Mouse (Mus musculus) limb, embryonic 14.5 days (tissue): ENCODE results near the gene Ppp1r32. TPM values are rescaled to one million over a fixed set of nuclear protein-coding genes. Genes with fewer than 3 reads are reported as not detected.
A peak's percentile ranks its signal among the peaks of the same experiment; 100 is the strongest.

ENCODE experiments used
- ATAC-seq: fragments of 200-750 bp; cut with Nextera tagmentation; 2 replicates; pipeline ENCODE4 v1.8.0; 2017; ENCODE audit warnings: low read depth, moderate number of reproducible peaks, moderate TSS enrichment; ENCODE audit not compliant: low FRiP score
- DNase-seq: peaks from one replicate; pipeline ENCODE4 v3.0.0-alpha.2; 2015; ENCODE audit warnings: low spot score
- H3K27ac ChIP-seq: fragments of 300-500 bp; sonication (generic); replicated peaks from 2 replicates; pipeline ENCODE4 v1.5.1; 2014; ENCODE audit warnings: low read depth, mild to moderate bottlenecking, low read length, moderate library complexity, mixed read lengths
- H3K27me3 ChIP-seq: fragments of 300-500 bp; sonication (generic); 2 replicates; pipeline ENCODE4 v1.6.1; 2014; ENCODE audit warnings: low read length, mixed read lengths; ENCODE audit not compliant: control insufficient read depth, insufficient read depth
- H3K36me3 ChIP-seq: fragments of 300-500 bp; sonication (generic); 2 replicates; pipeline ENCODE4 v1.6.1; 2014; ENCODE audit warnings: mild to moderate bottlenecking, low read length, moderate library complexity, mixed read lengths; ENCODE audit not compliant: control insufficient read depth, insufficient read depth
- H3K4me1 ChIP-seq: fragments of 300-500 bp; sonication (generic); 2 replicates; pipeline ENCODE4 v1.6.1; 2014; ENCODE audit warnings: antibody characterized with exemption, low read length, mixed read lengths; ENCODE audit not compliant: control insufficient read depth, insufficient read depth
- H3K4me2 ChIP-seq: fragments of 300-500 bp; sonication (generic); replicated peaks from 2 replicates; pipeline ENCODE4 v1.6.1; 2014; ENCODE audit warnings: low read depth, mild to moderate bottlenecking, low read length, moderate library complexity; ENCODE audit not compliant: severe bottlenecking
- H3K4me3 ChIP-seq: fragments of 300-500 bp; sonication (generic); replicated peaks from 2 replicates; pipeline ENCODE4 v1.5.1; 2014; ENCODE audit warnings: low read length
- H3K9ac ChIP-seq: fragments of 300-500 bp; sonication (generic); 2 replicates; pipeline ENCODE4 v1.6.1; 2014; ENCODE audit warnings: mild to moderate bottlenecking, low read depth, low read length, moderate library complexity; ENCODE audit not compliant: severe bottlenecking
- H3K9me3 ChIP-seq: fragments of 300-500 bp; sonication (generic); 2 replicates; pipeline ENCODE4 v1.6.1; 2016; ENCODE audit warnings: low read length; ENCODE audit not compliant: control insufficient read depth
- POLR2A ChIP-seq: fragments of 200-500 bp; IDR thresholded peaks from 2 replicates; pipeline ENCODE4 v1.8.0; 2012; ENCODE audit warnings: inconsistent platforms, mild to moderate bottlenecking, moderate library complexity, borderline replicate concordance; ENCODE audit not compliant: insufficient read depth, insufficient read length; ENCODE audit errors: extremely low read depth
- WGBS: fragments of 180-500 bp; shearing (Covaris S2); extraction: QIAGEN DNeasy Blood & Tissue Kit; methylation state at CpG from one replicate; pipeline ENCODE4 v1.1.7; 2014; 5-methylcytosine and 5-hydroxymethylcytosine counted together
- polyA plus RNA-seq, 2 experiments: library from polyadenylated mRNA; depleted of rRNA in 1 of 2; stranded (reverse) in 1 of 2; unstranded in 1 of 2; fragments of >200 nt; fragmentation: Nextera tagmentation in 1 of 2; extraction: Ambion mirVana in 1 of 2; gene quantifications; 2 replicates each; pipeline versions ENCODE4 v1.2.1 to v1.2.3; 2012 to 2014

Ppp1r32 gene
- polyA plus RNA-seq, 2 experiments = 0.18 to 0.78 TPM

GRCm38 (mm10) chr19:10454718-10455436 lies 27.9 kb downstream of the Ppp1r32 start:
- H3K4me3 ChIP-seq = no peak overlapping the region
- no peaks in the 10 kb centered on the region for H3K36me3 ChIP-seq
- H3K27ac ChIP-seq = no peak overlapping the region
- H3K9ac ChIP-seq = no peak overlapping the region
- TF ChIP-seq POLR2A = no peak
- DNase-seq = no peak
- 69% methylated on average over 4 of the region's 4 CpGs for WGBS
- H3K4me1 ChIP-seq = peaks cover 16% of the 10 kb centered on the region
- H3K27me3 ChIP-seq = peaks cover 53% of the 10 kb centered on the region
- H3K9me3 ChIP-seq = no peaks in the 10 kb centered on the region
- no peak for ATAC-seq
- no peak overlapping the region for H3K4me2 ChIP-seq

DNA sequence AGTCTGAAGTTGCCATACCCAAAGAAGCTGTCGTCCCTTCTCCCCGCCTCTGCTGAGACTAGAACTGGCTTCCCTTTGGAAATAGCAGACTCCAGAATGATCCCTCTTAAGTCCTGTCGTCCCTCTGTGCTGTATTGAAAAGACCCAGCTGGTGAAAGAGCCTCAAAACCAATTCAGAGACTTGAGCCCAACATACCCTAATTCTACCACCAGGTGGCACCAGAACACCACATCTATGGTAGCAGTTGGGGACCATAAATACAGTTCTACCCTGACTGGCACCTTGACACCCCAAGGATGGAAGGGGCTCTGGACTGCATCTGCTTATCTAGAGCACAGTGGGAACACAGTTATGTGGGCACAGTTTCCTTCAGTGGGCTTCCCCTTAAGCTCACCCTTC lies 33.0 kb downstream of the Ppp1r32 start:
- Histone ChIP-seq H3K4me1 (no peaks in the 10 kb centered on the region), H3K9me3 (no peaks in the 10 kb centered on the region), H3K9ac (no peak overlapping the region), H3K27me3 (0 out of 2 replicates have a peak, but pooled peaks cover 5% of the 10 kb centered on the region), H3K27ac (no peak overlapping the region), H3K36me3 (no peaks in the 10 kb centered on the region), H3K4me2 (no peak overlapping the region), H3K4me3 (no peak overlapping the region)
- ATAC-seq (peak; percentile 68; the same call in 1 of the 2 replicates), DNase-seq (peak; percentile 85)
- TF ChIP-seq POLR2A = no peak
- 0% methylated on average over 3 of the region's 3 CpGs for WGBS

GRCm38 (mm10) chr19:10449190-10449589 lies 33.5 kb downstream of the Ppp1r32 start:
- Histone ChIP-seq H3K9ac (no peak overlapping the region), H3K27ac (no peak overlapping the region), H3K4me2 (no peak overlapping the region), H3K4me3 (no peak overlapping the region), H3K36me3 (no peaks in the 10 kb centered on the region), H3K27me3 (no peaks in the 10 kb centered on the region), H3K9me3 (no peaks in the 10 kb centered on the region), H3K4me1 (no peaks in the 10 kb centered on the region)
- WGBS = 61% methylated on average over 5 of the region's 6 CpGs
- ATAC-seq = no peak
- DNase-seq = no peak
- TF ChIP-seq POLR2A = no peak

DNA sequence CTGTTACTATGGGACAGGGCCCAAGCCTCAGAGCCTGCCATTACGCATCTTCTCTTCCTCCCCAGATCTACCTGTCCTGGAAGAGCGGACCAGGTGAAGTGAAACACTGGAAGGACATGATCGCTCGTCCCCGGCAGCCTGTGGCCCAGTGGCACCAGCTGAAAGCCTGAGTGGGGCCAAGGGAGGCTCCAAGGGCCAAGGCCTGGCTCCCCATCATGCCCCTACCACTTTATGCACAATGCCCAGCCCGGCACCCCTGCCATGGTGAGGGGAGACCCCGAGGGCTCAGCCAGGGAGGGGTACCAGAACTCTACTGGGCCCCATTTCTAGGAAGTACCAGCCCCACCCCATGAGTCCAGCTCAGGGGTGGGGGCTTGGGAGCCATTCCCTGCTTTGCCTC lies 34.5 kb downstream of the Ppp1r32 start:
- 88% methylated on average over 7 of the region's 7 CpGs for WGBS

GRCm38 (mm10) chr19:10444685-10445369 lies 37.9 kb downstream of the Ppp1r32 start:
- 92% methylated on average over 15 of the region's 15 CpGs for WGBS
- no peaks in the 10 kb centered on the region for H3K27me3 ChIP-seq
- no peak for DNase-seq
- no peak for ATAC-seq
- no peak overlapping the region for H3K27ac ChIP-seq
- H3K9me3 ChIP-seq = no peaks in the 10 kb centered on the region
- H3K9ac ChIP-seq = no peak overlapping the region
- no peak for TF ChIP-seq POLR2A
- H3K36me3 ChIP-seq = no peaks in the 10 kb centered on the region
- no peaks in the 10 kb centered on the region for H3K4me1 ChIP-seq
- no peak overlapping the region for H3K4me3 ChIP-seq
- no peak overlapping the region for H3K4me2 ChIP-seq

More for the DNA sequence above, 34.5 kb downstream of the Ppp1r32 start:
- no peak overlapping the region for H3K9ac ChIP-seq
- H3K36me3 ChIP-seq = no peaks in the 10 kb centered on the region
- no peaks in the 10 kb centered on the region for H3K4me1 ChIP-seq
- no peak overlapping the region for H3K4me3 ChIP-seq
- no peak overlapping the region for H3K4me2 ChIP-seq
- H3K9me3 ChIP-seq = no peaks in the 10 kb centered on the region
- H3K27ac ChIP-seq = no peak overlapping the region
- no peak for TF ChIP-seq POLR2A
- DNase-seq (no peak), ATAC-seq (no peak)
- no peaks in the 10 kb centered on the region for H3K27me3 ChIP-seq
